ENCODE assay signal across 20 mouse cellular contexts in genomic region chr13:45358208-45358607, GRCm38 (mm10).
"Had no signal": no experiment of that assay in that cellular context is flagged by ENCODE, and none has a peak within 500 bp of the region (broad histone marks: within the 10 kb centered on the region; RNA-seq: fewer than 3 reads in every experiment).

No protein-coding gene starts in this region.

- ATAC-seq: liver, postnatal 0 days; midbrain, embryonic 13.5 days had no signal

- H3K27ac ChIP-seq: kidney, postnatal 0 days; layer of hippocampus, adult 2 months; left cerebral cortex, adult 2 months; limb, embryonic 12.5 days; liver, embryonic 13.5 days; lung, embryonic 15.5 days; macrophage; midbrain, embryonic 13.5 days; neural tube, embryonic 13.5 days; stomach, embryonic 15.5 days had no signal

- H3K9ac ChIP-seq: limb, embryonic 12.5 days; liver, embryonic 13.5 days; liver, postnatal 0 days; lung, embryonic 15.5 days; midbrain, embryonic 13.5 days; neural tube, embryonic 13.5 days; stomach, embryonic 15.5 days had no signal

- H3K4me1 ChIP-seq: limb, embryonic 12.5 days; midbrain, embryonic 13.5 days; neural tube, embryonic 13.5 days; stomach, embryonic 15.5 days had no signal

- DNase-seq: kidney, adult 11 months; kidney, adult 9 months; kidney, postnatal 4 days; liver; liver, embryonic 13.5 days; liver, postnatal 0 days; retina, postnatal 1 day; right cerebral cortex, postnatal 4 days; spleen, adult 18-20 months; thymus, adult 2 months; thymus, postnatal 25 days had no signal

- H3K9me3 ChIP-seq: limb, embryonic 12.5 days; liver, embryonic 13.5 days; lung, embryonic 15.5 days; midbrain, embryonic 13.5 days; stomach, embryonic 15.5 days had no signal

- H3K27me3 ChIP-seq: limb, embryonic 12.5 days; lung, embryonic 15.5 days; midbrain, embryonic 13.5 days; neural tube, embryonic 13.5 days; stomach, embryonic 15.5 days had no signal

- H3K4me3 ChIP-seq: layer of hippocampus, adult 2 months; left cerebral cortex, adult 2 months; limb, embryonic 12.5 days; liver, embryonic 13.5 days; lung, embryonic 15.5 days; midbrain, embryonic 13.5 days; neural tube, embryonic 13.5 days; stomach, embryonic 15.5 days had no signal

- H3K4me2 ChIP-seq: limb, embryonic 12.5 days; liver, embryonic 13.5 days; lung, embryonic 15.5 days; midbrain, embryonic 13.5 days; neural tube, embryonic 13.5 days; stomach, embryonic 15.5 days had no signal

- H3K36me3 ChIP-seq: limb, embryonic 12.5 days; liver, embryonic 13.5 days; lung, embryonic 15.5 days; midbrain, embryonic 13.5 days; neural tube, embryonic 13.5 days; stomach, embryonic 15.5 days had no signal
